Mouse (Mus musculus): ENCODE measurements around the gene Cpe. TPM values are rescaled to one million over a fixed set of nuclear protein-coding genes. Genes with fewer than 3 reads are reported as not detected.

The Cpe gene
- polyA plus RNA-seq, 1 experiment from 2014 or later, result 723 TPM

DNA sequence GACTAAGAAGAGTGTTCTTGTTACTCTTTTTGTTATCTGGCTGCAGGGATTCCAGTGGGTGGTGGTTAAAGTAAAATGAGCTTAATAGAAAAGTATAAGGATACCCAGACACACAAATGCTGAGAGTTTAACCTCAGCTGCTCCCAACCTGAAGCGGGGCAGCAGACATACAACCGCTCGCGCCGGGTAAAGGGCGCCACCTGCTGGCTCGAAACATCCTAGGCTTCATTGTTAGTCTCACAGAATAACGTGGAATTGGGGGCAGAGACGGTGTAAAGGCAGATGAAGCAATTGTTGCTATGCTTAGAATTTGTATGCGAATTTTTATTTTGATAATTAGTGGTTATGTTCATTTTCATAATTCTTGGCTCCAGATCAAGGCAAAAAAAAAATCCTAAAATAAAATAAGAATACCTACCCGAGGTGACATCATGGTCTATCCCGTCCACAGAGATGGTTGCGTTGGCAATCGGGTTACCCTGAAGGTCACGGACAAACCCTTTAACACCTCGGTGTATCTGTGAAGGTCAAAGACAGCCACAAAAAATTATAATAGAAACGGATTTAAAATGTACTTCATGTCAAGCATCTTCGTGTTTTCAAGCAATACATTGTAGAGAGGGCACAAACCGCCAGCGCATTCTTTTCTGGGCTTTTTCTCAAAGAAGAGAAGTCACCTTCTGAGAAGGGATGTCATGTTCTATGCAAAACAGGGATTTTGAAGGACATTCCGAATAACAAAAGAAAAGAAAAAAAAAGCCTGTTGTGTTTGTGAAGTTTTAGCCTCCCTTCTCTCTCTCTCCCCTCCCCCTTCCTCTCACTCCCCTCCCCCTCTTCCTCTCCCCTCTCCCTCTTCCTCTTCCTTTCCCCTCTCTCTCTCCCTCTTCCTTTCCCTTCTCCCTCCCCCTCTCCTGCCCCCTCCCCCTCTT lies 95.5 kb downstream of the Cpe start:
- H3K27ac ChIP-seq (replicated peaks), result no peak overlapping the region
- ATAC-seq (ENCODE audit: low FRiP score, low read depth), result peak; percentile 71; the same call in 1 of the 2 replicates
- no peaks in the 10 kb centered on the region for H3K9me3 ChIP-seq

DNA sequence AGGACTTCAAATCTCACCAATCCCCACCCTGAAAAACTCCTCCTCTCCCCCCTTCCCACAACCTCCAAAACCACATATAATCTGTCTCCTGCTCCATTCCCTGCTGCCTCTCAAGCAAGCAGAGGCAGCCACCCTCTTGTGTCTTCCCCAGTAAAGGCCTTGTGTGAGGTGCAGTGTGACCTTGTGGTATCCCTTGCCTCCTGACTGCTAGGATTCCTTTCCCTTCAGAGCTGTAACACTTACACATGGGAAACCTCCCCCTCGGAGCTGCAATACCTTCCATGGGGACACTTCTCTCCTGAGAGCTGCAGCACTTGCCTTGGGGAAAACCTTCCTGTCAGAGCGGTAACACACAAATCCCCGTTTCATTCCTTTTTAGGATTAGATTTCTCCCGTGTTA lies 96.5 kb downstream of the Cpe start:
- H3K9me3 ChIP-seq, result no peaks in the 10 kb centered on the region
- WGBS, result 75% methylated on average over 4 of the region's 4 CpGs
- H3K4me3 ChIP-seq, result no peak overlapping the region
- H3K27me3 ChIP-seq, result no peaks in the 10 kb centered on the region
- H3K4me1 ChIP-seq (replicated peaks), result no peaks in the 10 kb centered on the region
- no peak overlapping the region for H3K9ac ChIP-seq
- no peak overlapping the region for H3K4me2 ChIP-seq
- ATAC-seq (ENCODE audit: low FRiP score, low read depth), result no peak
- peaks cover 24% of the 10 kb centered on the region for H3K36me3 ChIP-seq
- H3K27ac ChIP-seq (replicated peaks), result no peak overlapping the region

More for the DNA sequence above, 95.5 kb downstream of the Cpe start:
- no peaks in the 10 kb centered on the region for H3K4me1 ChIP-seq (replicated peaks)
- 41% methylated on average over 21 of the region's 21 CpGs for WGBS
- no peak overlapping the region for H3K4me3 ChIP-seq
- no peak overlapping the region for H3K4me2 ChIP-seq
- no peaks in the 10 kb centered on the region for H3K27me3 ChIP-seq
- H3K36me3 ChIP-seq, result peaks cover 28% of the 10 kb centered on the region
- no peak overlapping the region for H3K9ac ChIP-seq

DNA sequence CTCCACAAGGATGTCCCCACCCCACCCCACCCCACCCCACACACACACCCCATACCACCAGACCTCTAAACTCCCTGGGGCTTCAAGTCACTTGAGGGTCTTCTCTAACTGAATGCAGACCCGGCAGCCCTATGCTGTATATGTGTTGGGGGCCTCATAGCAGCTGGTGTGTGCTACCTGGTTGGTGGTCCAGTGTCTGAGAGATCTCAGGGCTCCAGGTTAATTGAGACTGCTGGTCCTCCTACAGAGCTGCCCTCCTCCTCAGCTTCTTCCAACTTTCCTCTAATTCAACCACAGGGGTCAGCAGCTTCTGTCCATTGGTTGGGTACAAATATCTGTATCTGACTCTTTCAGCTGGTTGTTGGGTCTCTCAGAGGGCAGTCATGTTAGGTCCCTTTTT lies 102.4 kb downstream of the Cpe start:
- Histone ChIP-seq H3K4me1 (replicated peaks) (no peaks in the 10 kb centered on the region), H3K9me3 (no peaks in the 10 kb centered on the region), H3K4me3 (no peak overlapping the region), H3K36me3 (peaks cover 25% of the 10 kb centered on the region), H3K27me3 (no peaks in the 10 kb centered on the region), H3K4me2 (no peak overlapping the region), H3K27ac (replicated peaks) (no peak overlapping the region), H3K9ac (no peak overlapping the region)
- ATAC-seq (ENCODE audit: low FRiP score, low read depth), result 0 out of 2 replicates have a peak, but pooled peaks have one; percentile 51
- 84% methylated on average over 1 of the region's 1 CpGs for WGBS

DNA sequence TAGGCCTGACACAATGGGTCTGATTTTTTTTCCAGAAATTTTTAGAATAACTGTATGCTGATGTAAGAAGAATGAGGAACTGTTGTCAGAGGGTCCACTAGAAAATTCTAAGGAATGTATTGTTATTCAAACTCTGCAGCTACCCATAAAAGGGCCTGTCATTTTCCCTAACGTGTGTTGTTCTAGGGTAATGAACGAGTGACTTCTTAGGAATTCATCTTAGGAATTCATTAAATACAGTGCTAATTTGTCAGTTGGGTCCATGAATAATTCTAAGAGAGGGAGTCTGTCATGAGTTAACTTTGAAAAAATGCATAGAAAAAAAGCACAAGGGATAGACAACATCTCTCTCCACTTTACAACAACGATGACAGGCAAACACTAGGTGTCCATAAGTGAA lies 110.0 kb downstream of the Cpe start:
- Histone ChIP-seq H3K4me1 (replicated peaks) (no peaks in the 10 kb centered on the region), H3K27ac (replicated peaks) (no peak overlapping the region), H3K9me3 (no peaks in the 10 kb centered on the region), H3K4me2 (no peak overlapping the region), H3K4me3 (no peak overlapping the region), H3K9ac (no peak overlapping the region), H3K36me3 (no peaks in the 10 kb centered on the region), H3K27me3 (no peaks in the 10 kb centered on the region)
- ATAC-seq (ENCODE audit: low FRiP score, low read depth), result no peak
- WGBS, result 33% methylated on average over 3 of the region's 3 CpGs

DNA sequence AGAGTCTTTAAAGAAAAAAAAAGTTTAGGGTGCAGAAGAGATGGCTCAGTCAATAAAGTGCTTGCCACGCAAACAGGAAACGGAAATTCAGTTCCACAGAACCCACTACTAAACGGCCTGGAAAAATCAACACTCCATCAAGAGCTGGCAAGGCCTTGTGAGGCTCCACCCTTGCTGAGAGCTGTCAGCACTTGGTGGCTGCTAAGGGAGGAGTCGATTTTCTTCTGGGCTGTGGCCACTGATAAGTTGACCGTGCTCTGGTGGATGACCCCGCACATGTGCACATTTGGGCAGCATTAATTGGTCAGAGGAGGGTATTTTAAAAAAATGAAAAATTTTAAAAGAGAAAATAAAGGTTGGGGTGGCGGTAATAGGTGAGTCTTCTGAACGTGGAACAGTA lies 114.6 kb downstream of the Cpe start:
- Histone ChIP-seq H3K36me3 (no peaks in the 10 kb centered on the region), H3K4me1 (replicated peaks) (no peaks in the 10 kb centered on the region), H3K27ac (replicated peaks) (no peak overlapping the region), H3K9me3 (no peaks in the 10 kb centered on the region), H3K27me3 (no peaks in the 10 kb centered on the region), H3K9ac (no peak overlapping the region), H3K4me3 (no peak overlapping the region), H3K4me2 (no peak overlapping the region)
- no peak for ATAC-seq (ENCODE audit: low FRiP score, low read depth)
- 85% methylated on average over 8 of the region's 8 CpGs for WGBS

DNA sequence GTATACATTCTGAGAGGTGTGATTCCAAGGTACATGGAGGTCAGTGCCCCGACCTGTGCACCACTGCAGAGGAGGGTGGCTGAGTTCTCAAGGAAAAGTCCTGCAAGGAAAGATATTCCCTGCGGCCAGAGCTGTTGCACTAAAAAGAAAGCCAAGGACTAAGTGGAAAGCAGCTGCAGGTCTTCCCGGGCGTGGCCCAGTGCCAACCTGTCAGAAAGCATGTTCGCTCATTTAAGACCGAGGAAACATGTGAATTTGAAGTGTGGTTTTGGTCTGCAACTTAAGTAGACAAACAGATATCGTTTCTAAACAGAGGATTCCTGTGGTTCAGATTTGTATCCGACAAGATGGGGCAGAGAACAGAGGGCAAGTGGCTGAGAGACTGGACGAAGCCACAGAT lies 117.9 kb downstream of the Cpe start:
- H3K36me3 ChIP-seq, result no peaks in the 10 kb centered on the region
- 85% methylated on average over 9 of the region's 9 CpGs for WGBS
- no peaks in the 10 kb centered on the region for H3K9me3 ChIP-seq
- H3K4me2 ChIP-seq, result no peak overlapping the region
- no peak overlapping the region for H3K9ac ChIP-seq
- H3K27me3 ChIP-seq, result no peaks in the 10 kb centered on the region
- no peak overlapping the region for H3K4me3 ChIP-seq
- no peaks in the 10 kb centered on the region for H3K4me1 ChIP-seq (replicated peaks)
- no peak overlapping the region for H3K27ac ChIP-seq (replicated peaks)
- no peak for ATAC-seq (ENCODE audit: low FRiP score, low read depth)

DNA sequence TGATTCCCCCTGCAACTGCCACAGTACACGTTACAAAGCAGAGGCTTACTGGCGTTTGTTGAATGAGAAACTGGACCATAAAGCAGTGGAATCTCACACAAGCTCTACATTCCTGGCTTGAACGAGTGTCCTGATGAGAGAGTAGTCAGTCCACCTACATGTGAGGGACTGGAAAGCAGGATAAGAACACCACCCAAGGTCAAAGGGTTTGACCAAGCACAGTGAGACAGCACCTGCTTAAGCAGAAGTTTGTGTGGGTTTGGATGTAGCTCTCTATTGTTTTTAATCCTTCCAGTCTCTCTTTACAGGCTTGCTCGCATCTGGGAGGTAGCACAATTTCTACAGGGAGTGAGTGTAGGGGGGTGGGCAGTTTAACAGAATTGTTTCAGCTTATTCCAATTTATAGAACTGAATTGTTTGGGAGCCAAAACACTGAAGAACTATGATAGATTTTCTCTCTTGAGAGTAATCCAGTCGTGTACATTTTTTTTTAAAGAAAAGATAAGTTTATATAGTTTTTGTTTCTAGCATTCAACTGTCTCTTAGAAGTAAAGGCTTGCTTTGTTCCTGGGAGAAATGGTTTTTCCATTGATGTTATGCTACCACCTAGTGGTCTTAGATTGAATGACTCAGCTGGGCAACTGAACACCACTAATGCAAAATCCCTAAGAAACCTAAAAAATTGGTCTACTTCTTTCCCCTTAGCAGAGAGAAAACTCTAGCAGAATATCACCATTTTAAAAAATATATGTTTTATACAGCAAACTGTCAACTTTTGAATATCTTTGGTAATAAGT lies 144.6 kb downstream of the Cpe start:
- H3K4me2 ChIP-seq, result no peak overlapping the region
- H3K27me3 ChIP-seq, result no peaks in the 10 kb centered on the region
- peak; percentile 77 for ATAC-seq (ENCODE audit: low FRiP score, low read depth)
- no peak overlapping the region for H3K4me3 ChIP-seq
- no peak overlapping the region for H3K27ac ChIP-seq (replicated peaks)
- 0 out of 2 replicates have a peak, but pooled peaks cover 4% of the 10 kb centered on the region for H3K4me1 ChIP-seq (replicated peaks)
- H3K36me3 ChIP-seq, result no peaks in the 10 kb centered on the region
- 35% methylated on average over 5 of the region's 5 CpGs for WGBS
- H3K9ac ChIP-seq, result no peak overlapping the region
- H3K9me3 ChIP-seq, result no peaks in the 10 kb centered on the region

DNA sequence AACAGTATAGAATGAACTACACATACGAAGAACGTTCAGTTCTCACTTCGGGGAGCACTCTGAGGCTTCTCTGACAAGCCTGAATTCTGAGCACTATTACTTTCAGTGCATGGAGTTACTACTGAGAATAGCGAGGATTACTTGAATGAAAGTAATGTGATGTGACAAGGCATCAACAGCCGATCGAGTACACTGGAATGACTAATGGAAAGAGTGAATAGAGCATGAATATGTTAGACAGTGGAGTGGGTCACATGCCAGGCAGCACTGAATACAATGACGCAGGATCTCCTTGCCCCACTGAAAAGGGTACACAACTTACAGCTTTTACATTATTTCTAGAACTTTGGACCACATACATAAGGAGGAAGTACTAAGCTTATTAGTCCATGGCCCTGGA lies 149.4 kb downstream of the Cpe start:
- no peaks in the 10 kb centered on the region for H3K9me3 ChIP-seq
- H3K27ac ChIP-seq (replicated peaks), result no peak overlapping the region
- no peaks in the 10 kb centered on the region for H3K27me3 ChIP-seq
- H3K36me3 ChIP-seq, result no peaks in the 10 kb centered on the region
- H3K4me3 ChIP-seq, result no peak overlapping the region
- no peak for ATAC-seq (ENCODE audit: low FRiP score, low read depth)
- H3K4me2 ChIP-seq, result no peak overlapping the region
- H3K9ac ChIP-seq, result no peak overlapping the region
- 82% methylated on average over 7 of the region's 7 CpGs for WGBS
- 0 out of 2 replicates have a peak, but pooled peaks cover 4% of the 10 kb centered on the region for H3K4me1 ChIP-seq (replicated peaks)

Other genes with a start within 250 kb of the Cpe start
- 158 and 161 TPM in 2 replicates for gene Msmo1, start 40.7 kb upstream of the Cpe start, polyA plus RNA-seq (2015; fragmentation: Nextera tagmentation; extraction: Ambion mirVana)
- gene Klhl2, start 157.0 kb upstream of the Cpe start, polyA plus RNA-seq (2015; fragmentation: Nextera tagmentation; extraction: Ambion mirVana), result 38.1 and 40.5 TPM in 2 replicates